Mouse (Mus musculus) cerebellum, adult 2 months (tissue): ENCODE measurements at regions not wholly inside any gene's neighbourhood (a gene's known extent, or its start where the extent isn't known, plus 50 kb on each side); places are given as distances from the start of the nearest gene placed in this dataset.
A peak's percentile ranks its signal among the peaks of the same experiment; 100 is the strongest.

ENCODE experiments used
- DNase-seq, 2 experiments: peaks; one replicate each; pipeline ENCODE4 v3.0.0; 2021
- H3K27ac ChIP-seq: fragments of 200-500 bp; 2 replicates; pipeline ENCODE4 v1.5.1; 2012; ENCODE audit warnings: low read length, control low read depth, inconsistent platforms; ENCODE audit not compliant: insufficient read depth
- H3K27me3 ChIP-seq: fragments of 200-500 bp; 2 replicates; pipeline ENCODE4 v1.6.1; 2012; ENCODE audit warnings: inconsistent platforms, mild to moderate bottlenecking, low read length, moderate library complexity; ENCODE audit not compliant: control insufficient read depth, insufficient read depth
- H3K4me1 ChIP-seq: fragments of 200-500 bp; 2 replicates; pipeline ENCODE4 v1.6.1; 2011; ENCODE audit warnings: low read length; ENCODE audit not compliant: control insufficient read depth, insufficient read depth
- H3K4me3 ChIP-seq: fragments of 200-500 bp; replicated peaks from 2 replicates; pipeline ENCODE3; 2011; ENCODE audit warnings: mild to moderate bottlenecking, low read depth, low read length, control low read depth; ENCODE audit not compliant: insufficient read depth
- CTCF ChIP-seq: fragments of 200-500 bp; IDR thresholded peaks from 2 replicates; pipeline ENCODE4 v1.5.1; 2011; ENCODE audit warnings: low read depth, mild to moderate bottlenecking, control low read depth, low read length, moderate library complexity, borderline replicate concordance; ENCODE audit not compliant: insufficient read depth
- POLR2A ChIP-seq: fragments of 200-500 bp; IDR thresholded peaks from 2 replicates; pipeline ENCODE4 v1.6.1; 2011; ENCODE audit warnings: low read length, control low read depth, borderline replicate concordance; ENCODE audit not compliant: insufficient read depth
- WGBS: fragments of 180-500 bp; shearing (Covaris S2); methylation state at CpG from one replicate; pipeline ENCODE4 v1.1.7; 2018; 5-methylcytosine and 5-hydroxymethylcytosine counted together

DNA sequence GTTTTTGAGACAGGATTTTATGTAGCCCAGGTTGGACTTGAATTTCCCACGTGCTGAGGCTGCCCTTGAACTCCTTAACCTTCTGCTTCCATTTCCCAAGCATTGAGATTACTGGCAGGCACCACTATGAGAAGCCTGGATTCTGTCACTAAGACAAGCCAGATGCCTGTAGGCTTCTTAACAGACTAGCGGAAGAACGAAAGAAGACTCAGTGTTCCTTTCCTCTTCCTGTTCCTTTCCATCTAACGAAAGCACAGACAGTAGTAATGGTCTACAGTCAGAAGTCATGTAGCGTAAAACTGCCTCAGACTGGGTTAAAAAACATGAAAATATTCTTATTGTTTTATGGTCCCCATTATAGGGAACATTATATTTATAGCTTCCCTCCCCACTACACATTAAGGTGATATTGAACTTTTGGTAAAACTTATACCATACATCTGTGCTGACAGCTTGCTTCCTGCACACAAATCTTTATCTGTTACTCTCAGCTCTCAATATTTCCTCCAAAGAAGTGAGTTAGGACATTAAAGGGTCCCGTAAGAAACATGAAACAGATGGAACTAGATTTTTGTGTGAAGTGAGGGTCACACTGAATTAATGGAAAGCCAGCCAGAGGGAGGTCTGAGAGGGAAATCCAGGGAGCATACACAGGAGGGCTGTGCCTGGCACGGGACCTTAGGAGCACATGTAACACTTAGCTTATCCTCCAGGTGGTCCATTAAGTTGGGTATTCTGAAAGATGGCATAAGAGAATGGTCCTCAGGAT is 197.3 kb downstream of the Fzd1 start:
- Histone ChIP-seq H3K27ac (no peak overlapping the region), H3K4me3 (no peak overlapping the region), H3K27me3 (no peaks in the 10 kb centered on the region), H3K4me1 (no peaks in the 10 kb centered on the region)
- DNase-seq, result no peak
- TF ChIP-seq CTCF (no peak), POLR2A (no peak)
- 82% methylated on average over 7 of the region's 7 CpGs for WGBS

DNA sequence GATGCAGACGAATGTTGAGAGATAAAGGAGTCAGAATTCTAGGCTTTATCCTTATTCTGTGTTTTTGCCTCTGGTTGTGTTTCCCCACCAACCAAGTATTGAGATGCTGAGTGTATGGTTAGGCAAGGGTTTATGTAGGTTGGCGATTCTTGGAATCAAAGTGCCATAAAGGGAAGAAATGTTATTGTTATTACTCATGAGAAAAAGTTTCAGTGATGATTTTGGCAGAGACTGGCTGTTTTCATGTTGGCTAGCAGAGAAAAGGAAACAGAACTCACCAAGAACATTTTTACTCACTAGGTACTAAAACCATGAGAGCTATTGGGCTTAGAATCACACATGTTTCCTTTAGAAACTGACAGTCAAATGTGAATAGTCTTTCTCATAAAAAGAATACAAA is 202.9 kb downstream of the Fzd1 start:
- no peak overlapping the region for H3K27ac ChIP-seq
- 77% methylated on average over 2 of the region's 2 CpGs for WGBS
- TF ChIP-seq CTCF, result no peak
- no peak for TF ChIP-seq POLR2A
- no peaks in the 10 kb centered on the region for H3K27me3 ChIP-seq
- no peak for DNase-seq
- H3K4me1 ChIP-seq, result no peaks in the 10 kb centered on the region
- no peak overlapping the region for H3K4me3 ChIP-seq

DNA sequence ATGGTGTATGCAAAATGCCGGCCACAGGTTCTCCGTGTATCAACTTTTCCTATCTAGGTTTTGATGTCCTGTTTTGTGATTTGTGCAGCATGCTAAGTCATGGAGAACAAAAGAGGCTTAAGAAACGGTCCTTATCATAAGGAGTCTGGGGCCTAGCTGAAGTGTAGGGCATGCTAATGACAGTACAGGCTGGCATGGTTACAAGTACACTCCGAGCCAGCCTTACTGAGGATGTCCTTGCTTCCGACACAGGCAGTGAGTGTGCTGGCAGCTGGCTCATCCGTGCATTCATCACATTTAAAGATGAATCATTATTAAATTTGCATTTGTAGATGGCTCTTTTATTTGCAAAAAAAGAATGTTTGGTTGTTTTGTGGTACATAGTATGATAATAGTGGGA is 219.3 kb downstream of the Fzd1 start:
- no peak for TF ChIP-seq POLR2A
- no peak for TF ChIP-seq CTCF
- Histone ChIP-seq H3K27me3 (no peaks in the 10 kb centered on the region), H3K4me1 (no peaks in the 10 kb centered on the region; the same call in 1 of the 2 replicates), H3K27ac (no peak overlapping the region), H3K4me3 (no peak overlapping the region)
- WGBS, result 50% methylated on average over 6 of the region's 6 CpGs
- no peak for DNase-seq

DNA sequence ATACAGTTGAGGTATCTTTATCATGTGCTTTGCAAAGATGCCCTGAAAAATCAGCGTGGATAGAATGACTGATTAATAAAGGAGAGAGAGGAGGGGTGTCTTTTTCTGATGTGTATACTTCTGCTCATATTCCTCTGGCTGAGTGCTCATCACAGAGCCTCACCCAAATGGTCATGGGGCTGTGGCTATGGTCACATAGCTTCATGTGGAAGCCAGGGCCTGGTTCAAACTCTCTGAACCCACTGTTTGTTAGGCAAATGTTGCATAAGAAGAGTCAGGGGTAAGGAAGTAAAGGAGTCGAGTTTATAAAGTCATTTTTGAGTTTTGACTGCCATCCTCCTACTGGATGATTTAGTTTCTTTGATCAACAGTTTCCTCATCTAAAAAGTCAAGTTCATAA is 221.0 kb downstream of the Fzd1 start:
- 91% methylated on average over 2 of the region's 2 CpGs for WGBS
- no peak for DNase-seq
- Histone ChIP-seq H3K27me3 (no peaks in the 10 kb centered on the region), H3K4me3 (no peak overlapping the region), H3K27ac (no peak overlapping the region), H3K4me1 (no peaks in the 10 kb centered on the region; the same call in 1 of the 2 replicates)
- TF ChIP-seq CTCF (no peak), POLR2A (no peak)

DNA sequence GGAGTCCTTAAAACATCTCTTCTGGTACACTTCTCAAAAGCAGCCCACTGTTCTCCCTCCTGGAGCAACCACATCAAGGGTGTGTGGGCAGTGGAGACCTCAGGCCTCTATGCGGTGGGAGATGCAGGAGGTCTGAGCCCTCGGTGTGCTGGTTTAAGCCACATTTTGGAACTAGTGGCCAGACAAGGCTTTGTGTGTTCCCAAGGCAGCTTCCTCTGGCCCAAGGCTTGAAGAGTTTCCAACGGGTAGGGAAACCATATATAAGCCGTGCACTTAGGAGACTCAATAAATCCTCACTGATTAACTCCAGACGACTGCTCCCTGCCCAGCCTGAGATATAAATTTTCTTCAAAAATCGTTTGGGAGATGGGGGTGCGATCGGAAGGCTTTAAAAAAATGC is 221.9 kb downstream of the Fzd1 start:
- Histone ChIP-seq H3K4me3 (no peak overlapping the region), H3K4me1 (peaks cover 2% of the 10 kb centered on the region), H3K27ac (no peak overlapping the region), H3K27me3 (no peaks in the 10 kb centered on the region)
- TF ChIP-seq POLR2A (no peak), CTCF (no peak)
- no peak for DNase-seq
- WGBS, result 92% methylated on average over 8 of the region's 8 CpGs

DNA sequence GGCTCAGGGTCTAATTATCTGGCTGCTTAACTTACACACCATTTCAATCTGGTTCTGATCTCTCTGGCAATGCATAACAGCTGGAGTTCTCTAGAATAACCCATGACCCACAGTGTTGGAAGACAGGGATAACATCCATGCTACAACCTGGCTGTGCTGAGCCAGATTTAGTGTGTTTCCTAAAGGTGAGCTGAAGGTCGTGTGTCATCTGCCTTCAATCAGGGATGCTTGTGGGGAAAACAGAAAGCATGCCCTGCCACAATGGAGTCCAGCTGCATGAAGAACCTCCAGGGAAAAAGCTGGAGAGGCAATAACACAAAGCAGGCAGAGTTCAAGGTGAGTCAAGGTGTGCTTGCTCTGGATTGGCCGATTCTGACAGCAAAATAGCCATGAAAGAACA is 223.3 kb downstream of the Fzd1 start:
- no peak overlapping the region for H3K4me3 ChIP-seq
- no peaks in the 10 kb centered on the region for H3K27me3 ChIP-seq
- 94% methylated on average over 2 of the region's 2 CpGs for WGBS
- no peak for DNase-seq
- TF ChIP-seq POLR2A (no peak), CTCF (no peak)
- H3K4me1 ChIP-seq, result peaks cover 14% of the 10 kb centered on the region
- no peak overlapping the region for H3K27ac ChIP-seq

DNA sequence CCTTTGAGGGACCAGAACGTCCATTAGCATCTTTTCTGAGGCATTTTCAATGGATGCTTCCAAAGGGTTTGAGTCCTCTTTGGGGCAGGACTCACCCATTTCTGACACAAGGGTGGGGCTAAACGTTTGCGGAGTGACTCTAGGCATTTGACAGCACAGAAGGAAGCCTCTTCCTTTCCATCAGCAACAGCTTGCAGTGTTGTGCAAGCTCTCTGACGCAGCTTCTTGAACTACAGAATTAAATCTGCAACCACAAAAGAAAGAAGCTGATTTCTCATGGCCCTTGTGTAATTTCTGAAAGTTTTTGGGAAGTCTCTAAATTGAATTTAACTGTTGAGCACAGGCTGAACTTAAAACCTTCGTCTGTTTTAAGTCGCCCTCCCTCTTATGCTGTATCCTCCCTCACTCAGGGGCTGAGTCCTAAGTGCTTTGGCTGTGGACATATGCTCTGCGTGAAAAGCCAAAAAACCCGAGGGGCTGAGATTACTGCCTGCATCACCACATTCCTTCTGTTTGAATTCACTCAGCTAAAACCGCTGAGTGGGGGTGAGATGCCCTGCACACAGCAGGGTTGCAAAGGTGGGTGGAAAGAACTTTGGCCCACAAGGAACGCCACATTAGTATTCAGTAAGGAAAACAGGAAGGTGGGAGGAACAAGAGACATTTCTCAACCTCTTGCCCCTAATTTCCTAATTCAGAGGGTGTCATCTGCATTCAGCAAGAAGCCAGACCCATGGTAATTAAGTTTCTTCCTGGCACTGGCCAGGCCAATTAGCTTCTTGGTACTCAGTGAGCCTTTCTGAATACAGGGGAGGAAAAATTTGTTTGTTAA is 227.4 kb downstream of the Fzd1 start:
- Histone ChIP-seq H3K4me3 (no peak overlapping the region), H3K27me3 (no peaks in the 10 kb centered on the region)

More for the DNA sequence above, 227.4 kb downstream of the Fzd1 start:
- DNase-seq, result peak; percentile 20 to 28
- WGBS, result 29% methylated on average over 10 of the region's 10 CpGs
- Histone ChIP-seq H3K27ac (no peak overlapping the region), H3K4me1 (peaks cover 21% of the 10 kb centered on the region; the same call in 1 of the 2 replicates)
- TF ChIP-seq CTCF (no peak), POLR2A (no peak)
